Mouse (Mus musculus) cerebellum, postnatal 36 days (tissue): ENCODE results near the gene Slc27a5.

Experiments
- DNase-seq, 2 experiments: peaks; one replicate each; pipeline ENCODE4 v3.0.0; 2021 to 2022; ENCODE audit warnings: mixed read lengths in 2 of 2

Slc27a5 gene

DNA sequence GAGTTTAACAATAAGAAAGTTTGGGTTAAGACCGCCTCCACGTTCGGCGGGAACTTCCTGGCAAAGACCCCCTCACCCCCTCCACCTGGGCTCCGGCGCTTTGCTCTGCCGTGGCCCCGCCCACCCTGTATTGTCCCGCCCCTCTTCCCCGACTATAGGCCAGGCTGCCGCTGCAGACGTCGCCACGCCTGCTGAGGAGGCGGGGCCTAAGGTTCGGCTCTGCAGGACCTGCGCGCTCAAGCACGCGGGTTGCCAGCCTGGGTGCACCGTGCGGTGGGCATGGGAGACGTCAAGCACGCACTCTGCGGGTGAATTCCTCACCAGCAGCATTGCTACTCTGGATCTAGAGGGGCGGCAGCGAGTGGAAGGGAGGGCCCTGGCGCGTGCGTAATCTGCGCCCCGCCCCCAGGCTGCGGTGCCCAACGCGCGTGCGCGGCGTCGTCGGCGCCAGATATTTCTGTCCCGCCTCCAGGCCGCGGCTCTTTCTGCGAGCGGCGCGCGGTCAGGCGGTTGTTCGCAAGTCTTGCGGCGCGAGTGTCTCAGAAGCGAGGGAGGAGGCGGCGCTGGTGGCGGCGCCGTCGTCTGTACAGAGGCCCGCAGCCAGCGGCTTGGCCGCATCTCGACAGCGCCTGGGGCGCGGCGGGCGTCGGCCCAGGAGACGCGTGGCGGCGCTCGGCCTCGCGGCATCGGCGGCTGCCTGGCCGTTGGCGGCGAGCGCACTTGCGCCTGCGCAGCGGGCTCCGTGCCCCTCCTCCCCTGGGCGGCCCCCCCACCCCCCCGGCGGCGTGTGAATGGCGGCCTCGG, 26.1 kb upstream of the Slc27a5 start:
- peak; percentile 93 to 96 for DNase-seq

GRCm38 (mm10) chr7:13022773-13023535, 25.0 kb upstream of the Slc27a5 start:
- DNase-seq, result peak in 1 of 2 experiments; percentile 40

DNA sequence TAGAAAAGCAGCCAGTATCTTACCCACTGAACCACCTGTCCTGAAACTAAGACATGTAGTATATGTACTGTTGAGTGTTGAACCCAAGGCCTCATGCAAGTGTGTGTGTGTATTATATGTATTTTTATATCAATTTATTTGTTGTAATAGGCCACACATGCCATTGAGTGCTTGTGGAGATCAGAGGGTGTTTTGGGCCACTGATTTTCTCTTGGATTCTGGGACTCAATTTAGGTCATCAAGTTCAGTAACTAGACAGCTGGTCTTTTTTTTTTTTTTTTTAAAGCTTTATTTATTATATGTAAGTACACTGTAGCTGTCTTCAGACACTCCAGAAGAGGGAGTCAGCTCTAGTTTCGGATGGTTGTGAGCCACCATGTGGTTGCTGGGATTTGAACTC, 17.2 kb upstream of the Slc27a5 start:
- DNase-seq, result no peak

GRCm38 (mm10) chr7:13014275-13014839, 16.4 kb upstream of the Slc27a5 start:
- no peak for DNase-seq

DNA sequence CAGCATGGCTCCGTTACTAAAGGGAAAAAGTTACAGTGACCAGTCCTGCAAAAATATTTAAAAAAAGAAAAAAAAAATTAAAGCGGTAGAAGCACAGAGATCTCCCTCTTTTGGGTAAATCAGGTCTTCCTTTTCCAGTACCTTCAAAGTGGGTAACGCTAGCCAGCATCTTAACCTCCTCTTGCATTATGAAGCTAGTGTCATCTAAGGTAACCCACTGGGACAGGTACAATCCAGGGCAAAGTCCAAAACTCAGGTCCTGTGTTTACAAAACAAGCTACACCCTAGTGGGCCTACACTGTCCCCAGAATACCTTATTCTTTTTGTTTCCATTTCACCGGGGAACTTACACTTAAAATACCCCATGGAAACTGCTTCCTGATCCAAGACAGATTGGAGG, 15.7 kb upstream of the Slc27a5 start:
- no peak for DNase-seq

GRCm38 (mm10) chr7:13010005-13010908, 12.3 kb upstream of the Slc27a5 start, which contains the start of gene Zbtb45:
Zbtb45 (minus strand) TSS chr7:13010034.
- DNase-seq, result no peak

- peak; percentile 89 to 95 for DNase-seq
These were observed 11.4 kb upstream of the Slc27a5 start for GRCm38 (mm10) chr7:13009143-13010004.

DNA sequence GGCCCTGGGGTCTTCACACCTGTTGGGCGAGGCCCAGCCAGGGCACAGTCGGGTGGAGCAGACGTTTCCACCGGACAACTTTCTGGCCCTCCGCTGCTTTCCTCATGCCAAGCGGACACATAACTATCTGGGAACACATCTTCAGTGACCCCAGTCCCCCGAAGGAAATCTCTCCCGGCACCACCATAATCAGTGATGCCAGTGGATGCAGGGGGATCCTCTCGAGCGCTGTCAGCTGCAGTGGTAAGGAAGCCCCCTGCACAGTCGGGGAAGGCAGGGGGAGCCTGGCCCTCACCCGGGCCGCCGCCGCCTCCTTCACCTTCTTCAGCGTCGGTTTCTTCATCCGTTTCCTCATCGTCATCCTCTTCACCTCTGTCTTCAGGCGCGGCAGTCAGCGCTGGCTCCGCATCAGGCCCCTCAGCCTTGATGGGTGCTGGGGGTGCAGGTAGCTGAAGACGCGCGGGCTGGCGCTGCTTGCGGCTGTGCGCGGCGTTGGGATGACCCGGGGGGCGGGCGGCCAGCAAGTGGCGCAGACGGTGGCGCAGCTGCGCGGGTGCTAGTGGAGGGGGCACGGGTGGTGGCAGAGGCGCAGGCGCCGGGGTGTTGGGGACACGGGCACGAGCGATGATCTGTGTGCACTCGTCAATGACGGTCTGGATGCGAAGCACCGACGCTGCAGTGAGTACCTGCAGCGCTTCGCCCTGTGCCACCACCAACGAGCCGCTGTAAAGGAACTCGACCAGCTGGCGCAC, 9.5 kb upstream of the Slc27a5 start:
- DNase-seq, result no peak

GRCm38 (mm10) chr7:13006531-13006930, 8.5 kb upstream of the Slc27a5 start:
- no peak for DNase-seq

GRCm38 (mm10) chr7:13006011-13006410, 8.0 kb upstream of the Slc27a5 start:
- DNase-seq, result peak in 1 of 2 experiments; percentile 29

DNA sequence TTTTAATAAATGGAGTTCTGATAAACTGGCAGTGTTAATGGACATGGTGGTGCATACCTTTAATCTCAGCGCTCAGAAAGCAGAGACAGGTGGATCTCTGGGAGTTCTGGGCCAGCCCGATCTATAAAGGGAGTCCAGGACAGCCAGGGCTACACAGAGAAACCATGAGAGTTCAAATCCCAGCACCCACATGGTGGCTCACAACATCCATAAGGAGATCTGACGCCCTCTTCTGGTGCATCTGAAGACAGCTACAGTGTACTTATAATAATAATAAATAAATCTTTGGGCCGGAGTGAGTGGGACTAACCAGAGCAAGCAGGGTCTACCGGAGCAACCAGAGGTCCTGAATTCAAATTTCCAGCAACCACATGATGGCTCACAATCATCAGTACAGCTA, 5.4 kb upstream of the Slc27a5 start:
- no peak for DNase-seq

GRCm38 (mm10) chr7:13001584-13001983, 3.6 kb upstream of the Slc27a5 start:
- DNase-seq, result no peak

GRCm38 (mm10) chr7:12998851-12999250, 859 bp upstream of the Slc27a5 start, which contains the start of gene Trim28:
Trim28 (plus strand) TSS chr7:12999114.
- no peak for DNase-seq

GRCm38 (mm10) chr7:12997230-12997629, 762 bp downstream of the Slc27a5 start:
- no peak for DNase-seq

DNA sequence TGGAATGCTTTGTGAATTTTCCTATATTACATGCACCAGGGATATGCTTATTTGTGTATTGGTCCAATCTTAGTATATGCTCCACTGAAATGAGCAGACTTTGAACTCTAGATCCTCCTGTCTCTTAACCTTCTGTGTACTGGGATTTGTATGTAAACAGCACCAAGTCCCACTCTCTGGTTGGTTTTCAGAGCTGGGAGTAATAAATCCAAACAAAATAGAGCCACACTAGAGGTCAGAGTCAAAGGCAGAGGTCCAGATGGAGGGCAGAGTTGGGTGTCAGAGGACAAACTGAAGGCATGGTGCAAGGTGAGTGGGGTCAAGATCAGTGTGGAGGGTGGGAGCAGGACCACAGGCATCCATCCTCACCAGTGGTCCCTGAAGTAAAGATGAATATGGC, 2.1 kb downstream of the Slc27a5 start:
- DNase-seq, result no peak

GRCm38 (mm10) chr7:12993148-12993547, 4.8 kb downstream of the Slc27a5 start:
- DNase-seq, result no peak

- no peak for DNase-seq
These were observed 5.8 kb downstream of the Slc27a5 start for GRCm38 (mm10) chr7:12992222-12992621.

DNA sequence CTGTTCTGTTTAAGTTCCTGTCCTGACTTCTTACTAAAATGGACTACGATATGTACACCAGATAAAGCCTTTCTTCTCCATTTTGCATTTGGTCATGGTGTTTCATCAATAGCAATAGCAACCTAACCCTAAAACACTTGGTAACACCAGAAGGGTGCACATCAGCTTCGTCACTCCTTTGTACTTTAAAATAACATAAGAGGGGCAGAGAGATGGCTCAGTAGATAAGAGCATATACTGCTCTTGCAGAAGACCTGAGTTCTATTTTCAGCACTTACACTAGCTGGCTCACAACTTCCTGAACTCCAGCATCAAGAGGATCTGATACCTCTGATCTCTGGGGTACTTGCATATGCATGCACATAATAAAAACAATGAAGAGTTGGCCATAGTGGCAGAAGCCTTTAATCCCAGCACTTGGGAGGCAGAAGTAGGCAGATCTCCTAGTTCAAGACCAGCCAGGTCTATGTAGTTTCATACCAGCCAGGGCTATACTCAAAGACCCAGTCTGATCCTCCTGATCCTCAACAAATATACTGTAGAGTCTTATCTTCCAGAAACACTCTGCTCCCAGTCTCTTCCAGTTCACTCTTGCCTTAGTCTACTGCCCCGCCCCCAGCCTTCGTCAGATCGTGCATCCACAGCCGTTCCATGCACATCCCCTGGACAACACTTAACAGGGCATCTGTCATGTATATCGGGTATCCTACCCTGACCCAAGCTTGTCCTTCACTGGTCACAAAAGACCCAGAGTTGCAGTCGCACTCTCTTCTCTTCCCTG, 10.4 kb downstream of the Slc27a5 start:
- no peak for DNase-seq

DNA sequence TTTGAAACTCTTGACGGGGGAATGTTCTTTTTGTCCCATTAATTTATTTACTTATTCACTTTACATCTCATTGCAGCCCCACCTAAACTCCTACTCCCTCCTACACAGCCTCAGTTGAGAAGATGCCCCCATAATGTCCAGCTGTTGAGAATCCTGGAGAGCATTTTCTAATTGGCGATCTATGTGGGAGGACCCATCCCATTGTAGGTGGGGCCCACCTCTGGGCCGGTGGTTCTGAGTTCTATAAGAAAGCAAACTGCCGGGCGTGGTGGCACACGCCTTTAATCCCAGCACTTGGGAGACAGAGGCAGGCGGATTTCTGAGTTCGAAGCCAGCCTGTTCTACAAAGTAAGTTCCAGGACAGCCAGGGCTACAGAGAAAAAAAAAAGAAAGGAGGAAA, 11.1 kb downstream of the Slc27a5 start:
- no peak for DNase-seq

DNA sequence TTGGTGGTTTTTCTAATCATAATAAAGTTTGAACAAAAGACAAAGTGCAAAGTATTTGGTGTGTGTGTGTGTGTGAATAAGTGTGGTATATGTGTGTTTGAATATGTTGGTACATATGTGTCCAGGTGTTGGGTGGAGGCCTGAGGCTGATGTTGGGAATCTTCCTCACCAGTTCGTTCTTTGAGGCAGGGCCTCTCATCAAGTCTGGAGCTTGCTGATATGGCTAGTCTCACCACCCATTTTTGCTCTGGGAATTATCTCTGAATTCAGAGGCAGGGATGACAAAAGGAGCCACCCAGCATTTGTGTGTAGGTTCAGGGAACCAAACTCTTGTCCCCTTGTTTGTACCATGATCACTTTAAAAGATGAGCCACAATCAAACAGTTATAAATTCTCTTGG, 12.3 kb downstream of the Slc27a5 start:
- DNase-seq, result no peak
